8 mouse cellular contexts compared by ENCODE assay signal in the genomic region with DNA sequence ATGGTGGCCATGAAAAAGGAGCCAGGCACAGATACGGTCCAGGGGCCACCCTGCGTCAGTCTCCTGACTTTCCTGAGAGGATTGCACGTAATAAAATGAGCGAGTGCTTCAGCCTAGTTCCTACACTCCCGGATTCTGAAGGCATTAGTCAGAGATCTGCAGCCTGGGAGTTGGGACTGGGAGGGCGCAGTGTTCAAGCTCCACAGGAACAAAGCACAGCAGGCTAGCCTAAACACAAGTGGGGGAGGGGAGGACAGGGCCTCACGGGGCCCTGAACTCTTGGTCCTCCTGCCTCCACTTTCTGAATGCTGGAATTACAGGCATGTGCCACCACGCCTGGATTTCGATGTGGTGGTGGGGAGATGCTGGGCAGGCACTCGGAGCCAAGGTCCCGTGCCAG. TPM values are rescaled to one million over a fixed set of nuclear protein-coding genes. Genes with fewer than 3 reads are reported as not detected.
DNase-seq lines count a peak whose midpoint lies in the region; ATAC-seq lines count a peak whose summit lies in the region.

No protein-coding gene starts in this region.

- 37% methylated on average over 11 of the region's 11 CpGs for WGBS in hindbrain, embryonic 13.5 days
- WGBS in hindbrain, embryonic 11.5 days, result 41% methylated on average over 11 of the region's 11 CpGs

- H3K9ac ChIP-seq in hindbrain, embryonic 13.5 days, result no peak overlapping the region
- no peak overlapping the region for H3K9ac ChIP-seq in hindbrain, embryonic 11.5 days (ENCODE audit: low read depth, low read length)

- no peaks in the 10 kb centered on the region for H3K27me3 ChIP-seq in hindbrain, embryonic 13.5 days
- H3K27me3 ChIP-seq in hindbrain, embryonic 11.5 days (ENCODE audit: control insufficient read depth, insufficient read depth, low read length), result no peaks in the 10 kb centered on the region

- H3K4me1 ChIP-seq in hindbrain, embryonic 13.5 days (replicated peaks), result peaks cover 77% of the 10 kb centered on the region
- H3K4me1 ChIP-seq in hindbrain, embryonic 11.5 days (replicated peaks; ENCODE audit: control insufficient read depth, insufficient read depth, low read length), result no peaks in the 10 kb centered on the region; the same call in 1 of the 2 replicates

- no peak for DNase-seq in hindbrain, embryonic 11.5 days (ENCODE audit: low spot score)
- peak; percentile 95 for DNase-seq in NIH3T3 (ENCODE audit: low read depth)
- peak; percentile 86 for DNase-seq in fibroblast of lung, adult 2 months (ENCODE audit: low read depth)
- peak; percentile 59 for DNase-seq in lung, postnatal 14 days
- DNase-seq in layer of hippocampus, adult 8-10 months (ENCODE audit: low spot score in 2 of 2), result no peak
- DNase-seq in cerebellum, adult 9-10 months, result no peak

- 0 out of 2 replicates have a peak overlapping the region, but pooled peaks have one; percentile 23 for H3K27ac ChIP-seq in hindbrain, embryonic 13.5 days
- no peak overlapping the region for H3K27ac ChIP-seq in hindbrain, embryonic 11.5 days (ENCODE audit: low read depth, low read length)

- H3K9me3 ChIP-seq in hindbrain, embryonic 13.5 days, result no peaks in the 10 kb centered on the region
- no peaks in the 10 kb centered on the region for H3K9me3 ChIP-seq in hindbrain, embryonic 11.5 days (ENCODE audit: control insufficient read depth, low read length)

- H3K36me3 ChIP-seq in hindbrain, embryonic 13.5 days, result peaks cover 80% of the 10 kb centered on the region
- H3K36me3 ChIP-seq in hindbrain, embryonic 11.5 days (ENCODE audit: control insufficient read depth, insufficient read depth, low read length), result peaks cover 14% of the 10 kb centered on the region; the same call in 1 of the 2 replicates

- H3K4me3 ChIP-seq in hindbrain, embryonic 13.5 days, result no peak overlapping the region
- no peak overlapping the region for H3K4me3 ChIP-seq in hindbrain, embryonic 11.5 days (ENCODE audit: low read depth, low read length)

- no peak for ATAC-seq in hindbrain, embryonic 13.5 days (ENCODE audit: low FRiP score)
- no peak for ATAC-seq in hindbrain, embryonic 11.5 days (ENCODE audit: low FRiP score)
- no peak for ATAC-seq in activated CD4-positive, CD25-positive, alpha-beta regulatory T cell, adult 4 months

- no peak overlapping the region for H3K4me2 ChIP-seq in hindbrain, embryonic 13.5 days
- H3K4me2 ChIP-seq in hindbrain, embryonic 11.5 days (replicated peaks; ENCODE audit: low read depth, low read length), result no peak overlapping the region

RNA-seq across cellular contexts. Expression of a gene that starts 7.7 kb away (rescaled TPM):
- polyA plus RNA-seq in hindbrain, embryonic 13.5 days (2015; fragmentation: Nextera tagmentation; extraction: Ambion mirVana), result 77.7 and 86.5 TPM in 2 replicates
- polyA plus RNA-seq in hindbrain, embryonic 11.5 days (2014; fragmentation: Nextera tagmentation; extraction: Ambion mirVana), result 104 and 115 TPM in 2 replicates
- 10 to 100 TPM; 51.1 to 53.5 (median 53.1) TPM for total RNA-seq in layer of hippocampus, adult 8-10 months (2022)
- polyA plus RNA-seq in activated CD4-positive, CD25-positive, alpha-beta regulatory T cell, adult 4 months (2017; shearing (Covaris generic)), result 10 to 100 TPM; 54.7 to 70.7 TPM

RNA-seq across cellular contexts. Expression of a gene that starts 7.8 kb away (rescaled TPM):
- 41.4 and 41.6 TPM in 2 replicates for polyA plus RNA-seq in hindbrain, embryonic 13.5 days (2015; fragmentation: Nextera tagmentation; extraction: Ambion mirVana)
- polyA plus RNA-seq in hindbrain, embryonic 11.5 days (2014; fragmentation: Nextera tagmentation; extraction: Ambion mirVana), result 37.3 and 48.0 TPM in 2 replicates
- total RNA-seq in layer of hippocampus, adult 8-10 months (2022), result 10 to 100 TPM; 74.5 to 85.7 (median 77.6) TPM
- polyA plus RNA-seq in activated CD4-positive, CD25-positive, alpha-beta regulatory T cell, adult 4 months (2017; shearing (Covaris generic)), result 10 to 100 TPM; 20.5 to 28.7 TPM

Comparison
In these comparisons a context has a peak if more than half of its experiments do, and no peak if none do; other contexts are left out.
1. DNase-seq: peak in NIH3T3 (single experiment), fibroblast of lung, adult 2 months (single experiment) and lung, postnatal 14 days (single experiment); none in hindbrain, embryonic 11.5 days (single experiment), layer of hippocampus, adult 8-10 months (0 of 2) and cerebellum, adult 9-10 months (single experiment).